Mouse (Mus musculus) adrenal gland, adult (tissue): ENCODE data around the gene Maml2.
A peak's percentile ranks its signal among the peaks of the same experiment; 100 is the strongest.

Experiments used
- DNase-seq, 2 experiments: peaks; one replicate each; pipeline ENCODE4 v3.0.0; 2022 to 2023; ENCODE audit warnings: low spot score in 1 of 2; ENCODE audit not compliant: inconsistent age in 2 of 2

Gene Maml2

GRCm38 (mm10) chr9:13607609-13608185, 309.9 kb downstream of the Maml2 start:
- DNase-seq = no peak

DNA sequence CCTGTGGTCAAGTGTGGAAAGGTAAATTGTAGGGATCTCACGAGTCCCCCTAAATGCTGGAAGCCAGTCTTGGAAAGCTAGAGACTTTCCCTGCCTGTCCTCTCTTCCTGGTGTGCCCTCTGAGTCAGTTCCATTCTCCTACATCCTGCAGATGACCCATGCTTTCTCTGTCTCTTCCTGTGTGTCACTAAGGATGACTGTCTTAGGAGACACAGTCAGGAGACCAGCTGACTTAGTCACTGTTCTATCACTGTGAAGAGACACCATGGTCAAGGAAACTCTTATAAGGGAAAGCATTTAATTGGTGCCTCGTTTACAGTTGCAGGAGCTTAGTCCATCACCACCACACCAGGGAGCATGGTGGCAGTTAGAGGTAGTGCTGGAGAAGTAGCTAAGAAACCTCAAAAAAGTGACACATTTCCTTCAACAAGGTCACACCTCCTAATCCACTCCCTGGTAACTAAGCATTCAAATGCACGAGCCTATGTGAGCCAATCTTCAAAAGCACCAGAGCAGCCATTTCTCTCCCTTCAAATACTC, 310.8 kb downstream of the Maml2 start:
- DNase-seq = no peak

- DNase-seq = peak; percentile 19 to 66
Measured at GRCm38 (mm10) chr9:13611561-13611960, 313.8 kb downstream of the Maml2 start.

DNA sequence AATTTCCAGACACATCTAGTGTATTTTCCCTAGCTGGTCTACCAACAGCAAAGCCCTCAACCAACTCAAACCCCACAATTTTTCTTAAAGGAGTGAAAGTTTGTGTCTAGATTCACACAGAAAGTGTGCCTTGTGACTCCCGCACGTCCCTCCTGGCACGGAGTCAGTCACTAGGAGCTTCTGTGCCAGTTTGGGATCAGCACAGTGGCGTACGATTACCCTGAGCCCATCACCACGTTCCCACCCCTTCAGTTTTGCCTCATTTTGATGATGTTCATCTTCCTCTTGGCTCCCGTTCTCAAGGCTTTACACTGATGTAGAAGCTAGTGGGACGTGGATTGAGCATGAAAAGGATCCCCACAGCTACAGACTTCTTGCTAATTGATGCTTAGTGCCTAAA, 314.6 kb downstream of the Maml2 start:
- no peak for DNase-seq

- DNase-seq = no peak
Measured at GRCm38 (mm10) chr9:13613325-13614268, 315.8 kb downstream of the Maml2 start.

- DNase-seq = peak; percentile 16 to 61
Measured at GRCm38 (mm10) chr9:13616383-13617009, 318.7 kb downstream of the Maml2 start.

GRCm38 (mm10) chr9:13620794-13621193, 323.0 kb downstream of the Maml2 start:
- no peak for DNase-seq

DNA sequence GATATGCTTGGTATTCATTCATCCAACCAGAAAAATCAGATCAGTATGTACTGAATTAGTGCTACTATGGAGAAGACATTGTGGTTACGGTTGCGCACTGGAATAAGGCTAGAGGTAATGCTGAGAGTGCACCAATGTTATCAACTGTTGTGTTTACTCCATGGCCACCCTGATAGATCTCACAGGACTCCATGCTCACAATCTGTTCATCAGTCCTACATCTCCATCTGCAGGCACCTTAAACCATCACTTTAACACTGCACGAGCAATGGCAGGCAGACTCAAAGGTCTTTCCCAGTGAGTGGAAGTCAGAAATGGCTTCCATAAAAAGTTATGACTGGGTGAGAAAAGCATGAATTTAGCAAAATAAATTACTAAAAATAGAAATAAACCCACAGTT, 324.2 kb downstream of the Maml2 start:
- DNase-seq = no peak

DNA sequence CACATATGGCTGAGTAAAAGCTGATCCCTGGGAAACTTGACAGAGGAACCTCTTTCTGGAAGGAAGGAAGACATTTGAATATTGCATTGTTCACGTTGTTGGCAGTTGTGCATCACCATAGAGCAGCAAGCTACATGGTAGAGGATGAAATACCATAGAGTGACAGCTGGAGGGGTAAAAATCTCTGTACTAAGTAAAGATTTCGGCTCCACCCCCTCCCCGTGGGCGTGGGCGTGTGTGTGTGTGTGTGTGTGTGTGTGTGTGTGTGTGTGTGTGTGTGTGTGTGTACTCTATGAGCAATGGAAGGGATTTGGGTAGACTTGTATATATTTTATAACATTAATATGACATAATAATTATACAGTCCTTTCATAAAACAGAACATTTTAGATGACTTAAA, 324.7 kb downstream of the Maml2 start:
- no peak for DNase-seq

DNA sequence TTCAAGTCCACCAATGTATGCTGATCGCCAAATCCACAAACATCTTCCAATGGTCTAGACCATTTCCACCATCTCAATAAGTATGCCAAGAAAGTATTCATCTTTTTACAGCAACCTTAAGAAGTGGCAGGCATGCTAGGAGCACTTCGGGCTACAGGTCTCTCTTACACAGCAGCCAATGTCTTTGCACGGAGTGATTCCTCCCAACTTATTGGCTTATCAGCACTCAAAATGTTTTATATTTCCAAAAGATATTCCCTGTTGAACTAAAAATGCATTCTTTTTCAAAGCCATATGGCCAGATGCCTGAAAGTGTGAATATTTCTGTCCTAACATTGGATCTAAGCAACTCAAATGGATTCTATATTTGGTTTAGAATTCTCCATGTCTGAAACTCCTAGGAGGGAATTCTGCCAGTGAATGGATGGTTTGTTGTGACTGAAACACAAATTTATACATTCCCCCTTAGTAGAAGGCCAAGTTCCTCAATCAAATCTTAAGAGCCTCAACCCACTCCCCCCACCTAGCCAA, 326.2 kb downstream of the Maml2 start:
- DNase-seq = no peak

GRCm38 (mm10) chr9:13624780-13625179, 327.0 kb downstream of the Maml2 start:
- no peak for DNase-seq

GRCm38 (mm10) chr9:13625215-13625614, 327.5 kb downstream of the Maml2 start:
- DNase-seq = no peak

DNA sequence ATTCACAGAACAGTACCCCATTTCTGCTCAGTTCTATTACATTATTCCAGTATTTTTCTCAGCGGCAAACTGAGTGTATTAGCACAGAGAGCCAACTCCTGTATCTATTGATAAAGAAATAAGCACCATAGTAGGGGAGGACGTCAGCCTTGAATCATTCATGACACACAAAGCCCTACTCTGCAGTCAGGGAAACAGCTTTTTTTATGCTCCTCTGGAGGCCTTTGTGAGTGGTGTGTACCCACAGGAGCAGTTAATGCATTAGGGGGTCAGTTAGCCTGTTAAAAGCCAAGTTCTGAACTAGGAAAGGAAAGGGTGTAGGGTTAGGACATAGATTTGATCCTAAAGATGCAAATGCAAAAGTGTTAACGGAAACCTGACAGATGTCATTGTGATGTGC, 328.7 kb downstream of the Maml2 start:
- DNase-seq = no peak

DNA sequence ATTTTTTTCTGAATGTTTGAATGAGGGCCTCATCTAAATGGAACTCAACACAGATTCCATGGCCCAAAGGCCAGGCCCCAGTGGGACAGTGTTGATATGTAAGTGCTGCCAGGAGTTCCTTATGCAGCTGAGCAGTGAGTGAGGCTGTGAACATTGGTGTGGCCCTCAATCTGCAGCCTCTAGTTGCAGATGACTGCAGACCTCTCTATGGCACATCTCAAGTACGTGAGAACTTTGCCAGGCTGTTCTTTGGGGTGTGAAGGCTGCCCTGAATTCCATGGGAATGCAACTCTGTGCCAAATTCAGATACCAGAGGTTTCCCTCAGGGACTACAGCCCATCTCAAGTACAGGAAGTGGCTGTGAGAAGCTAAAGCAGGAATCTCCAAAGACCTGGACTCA, 335.6 kb downstream of the Maml2 start:
- DNase-seq = no peak

GRCm38 (mm10) chr9:13639655-13640054, 341.9 kb downstream of the Maml2 start:
- no peak for DNase-seq

DNA sequence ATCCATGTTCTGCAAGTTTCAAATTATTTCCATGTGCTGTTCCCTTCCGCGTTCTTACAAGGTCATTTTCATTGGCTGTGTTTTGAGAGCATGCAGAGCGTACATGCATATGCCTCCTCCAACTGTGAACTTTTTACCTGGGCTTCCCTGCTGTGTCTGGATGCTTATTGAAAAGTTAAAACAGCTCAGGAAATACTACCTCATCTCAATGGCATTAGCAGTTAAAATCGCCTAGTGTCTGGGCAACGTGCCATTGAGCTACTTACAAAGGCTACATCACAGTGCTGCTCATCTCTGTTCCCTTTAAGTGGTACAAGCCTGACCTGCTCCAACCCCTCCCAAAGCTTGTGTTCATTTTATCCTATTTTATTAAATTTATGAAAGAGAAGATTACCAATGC, 347.4 kb downstream of the Maml2 start:
- peak; percentile 25 to 60 for DNase-seq

- DNase-seq = no peak
Measured at GRCm38 (mm10) chr9:13651065-13651464, 353.3 kb downstream of the Maml2 start.

- DNase-seq = no peak
Measured at GRCm38 (mm10) chr9:13651828-13652227, 354.1 kb downstream of the Maml2 start.

GRCm38 (mm10) chr9:13652389-13652877, 354.7 kb downstream of the Maml2 start:
- no peak for DNase-seq

GRCm38 (mm10) chr9:13652917-13653316, 355.2 kb downstream of the Maml2 start:
- DNase-seq = peak in 1 of 2 experiments; percentile 76
